Mouse (Mus musculus): ENCODE measurements around the gene Psma3. TPM values are rescaled to one million over a fixed set of nuclear protein-coding genes. Genes with fewer than 3 reads are reported as not detected.
A peak's percentile ranks its signal among the peaks of the same experiment; 100 is the strongest.

Psma3 gene
- polyA plus RNA-seq, 1 experiment from 2014 or later: 656 TPM

GRCm38 (mm10) chr12:70967581-70967980 is 6.8 kb upstream of the Psma3 start:
- Histone ChIP-seq H3K36me3 (ENCODE audit: control insufficient read depth, insufficient read depth, low read length) (peaks cover 20% of the 10 kb centered on the region), H3K4me2 (ENCODE audit: low read length) (peak overlapping the region; percentile 49), H3K9me3 (replicated peaks; ENCODE audit: control insufficient read depth, low read length) (no peaks in the 10 kb centered on the region), H3K27ac (ENCODE audit: low read depth, low read length) (peak overlapping the region; percentile 90), H3K4me1 (ENCODE audit: control insufficient read depth, insufficient read depth, low read length) (no peaks in the 10 kb centered on the region), H3K9ac (ENCODE audit: low read length) (peak overlapping the region; percentile 71), H3K4me3 (ENCODE audit: low read depth, low read length) (peak overlapping the region; percentile 53), H3K27me3 (replicated peaks; ENCODE audit: control insufficient read depth, insufficient read depth, low read length) (no peaks in the 10 kb centered on the region)
- ATAC-seq (no peak), DNase-seq (ENCODE audit: low spot score) (no peak)
- 44% methylated on average over 8 of the region's 8 CpGs for whole genome bisulfite sequencing

DNA sequence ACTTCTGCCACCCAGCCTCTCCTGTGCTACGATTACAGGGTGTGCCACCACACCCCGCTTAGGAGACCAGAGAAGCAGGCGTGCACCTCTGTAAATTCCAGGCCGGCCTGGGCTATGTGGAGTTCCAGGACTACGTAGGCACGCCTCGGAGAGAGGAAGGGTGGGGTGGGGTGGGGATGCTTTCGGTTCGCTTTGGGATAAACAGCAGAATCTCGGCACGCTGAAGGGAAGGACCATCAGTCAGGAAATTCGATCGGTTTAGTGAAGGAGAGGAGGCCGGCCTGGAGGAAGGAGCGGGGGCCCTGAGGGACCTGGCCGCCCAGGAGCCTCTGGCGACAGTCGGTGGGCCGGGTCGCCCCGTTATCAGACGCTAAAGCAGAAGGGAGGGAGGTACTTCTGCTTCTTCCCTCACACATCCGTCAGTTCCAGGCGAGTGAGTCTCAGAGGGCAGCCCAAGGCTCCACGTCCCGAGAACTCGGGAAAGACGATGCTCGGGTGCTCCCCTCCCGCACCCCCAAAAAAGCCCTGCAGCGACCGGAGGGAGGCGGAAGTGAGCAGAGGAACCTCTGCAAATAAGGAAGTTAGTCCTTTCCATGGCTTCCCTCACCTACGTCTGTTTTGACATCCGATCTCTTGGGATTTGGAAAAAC is 6.2 kb upstream of the Psma3 start:
- WGBS: under 1% methylated on average over 35 of the region's 35 CpGs
- Histone ChIP-seq H3K4me2 (ENCODE audit: low read length) (peak overlapping the region; percentile 49), H3K36me3 (ENCODE audit: control insufficient read depth, insufficient read depth, low read length) (peaks cover 15% of the 10 kb centered on the region), H3K4me1 (ENCODE audit: control insufficient read depth, insufficient read depth, low read length) (no peaks in the 10 kb centered on the region), H3K9ac (ENCODE audit: low read length) (peak overlapping the region; percentile 71), H3K27ac (ENCODE audit: low read depth, low read length) (peak overlapping the region; percentile 90), H3K27me3 (replicated peaks; ENCODE audit: control insufficient read depth, insufficient read depth, low read length) (no peaks in the 10 kb centered on the region), H3K9me3 (replicated peaks; ENCODE audit: control insufficient read depth, low read length) (no peaks in the 10 kb centered on the region), H3K4me3 (ENCODE audit: low read depth, low read length) (peak overlapping the region; percentile 53)
- ATAC-seq: peak; percentile 84
- peak; percentile 87 for DNase-seq (ENCODE audit: low spot score)

GRCm38 (mm10) chr12:70968791-70969307 is 5.6 kb upstream of the Psma3 start:
- WGBS: under 1% methylated on average over 15 of the region's 15 CpGs
- Histone ChIP-seq H3K9me3 (replicated peaks; ENCODE audit: control insufficient read depth, low read length) (no peaks in the 10 kb centered on the region), H3K27me3 (replicated peaks; ENCODE audit: control insufficient read depth, insufficient read depth, low read length) (no peaks in the 10 kb centered on the region), H3K9ac (ENCODE audit: low read length) (peak overlapping the region; percentile 71), H3K4me2 (ENCODE audit: low read length) (peak overlapping the region; percentile 49), H3K4me3 (ENCODE audit: low read depth, low read length) (peak overlapping the region; percentile 53), H3K4me1 (ENCODE audit: control insufficient read depth, insufficient read depth, low read length) (no peaks in the 10 kb centered on the region), H3K27ac (ENCODE audit: low read depth, low read length) (peak overlapping the region; percentile 90), H3K36me3 (ENCODE audit: control insufficient read depth, insufficient read depth, low read length) (peaks cover 9% of the 10 kb centered on the region; the same call in 1 of the 2 replicates)
- DNase-seq (ENCODE audit: low spot score) (peak; percentile 94), ATAC-seq (peak; percentile 74)

- Histone ChIP-seq H3K4me2 (ENCODE audit: low read length) (peak overlapping the region; percentile 36), H3K36me3 (ENCODE audit: control insufficient read depth, insufficient read depth, low read length) (0 out of 2 replicates have a peak, but pooled peaks cover 3% of the 10 kb centered on the region), H3K27ac (ENCODE audit: low read depth, low read length) (peak overlapping the region; percentile 6; the same call in 1 of the 2 replicates), H3K4me1 (ENCODE audit: control insufficient read depth, insufficient read depth, low read length) (no peaks in the 10 kb centered on the region), H3K4me3 (ENCODE audit: low read depth, low read length) (peak overlapping the region; percentile 53), H3K9me3 (replicated peaks; ENCODE audit: control insufficient read depth, low read length) (no peaks in the 10 kb centered on the region), H3K9ac (ENCODE audit: low read length) (no peak overlapping the region), H3K27me3 (replicated peaks; ENCODE audit: control insufficient read depth, insufficient read depth, low read length) (no peaks in the 10 kb centered on the region)
- WGBS: 4% methylated on average over 17 of the region's 17 CpGs
- ATAC-seq (peak; percentile 4; the same call in 1 of the 2 replicates), DNase-seq (ENCODE audit: low spot score) (peak; percentile 89)
These were observed 4.8 kb upstream of the Psma3 start for GRCm38 (mm10) chr12:70969485-70970184.

DNA sequence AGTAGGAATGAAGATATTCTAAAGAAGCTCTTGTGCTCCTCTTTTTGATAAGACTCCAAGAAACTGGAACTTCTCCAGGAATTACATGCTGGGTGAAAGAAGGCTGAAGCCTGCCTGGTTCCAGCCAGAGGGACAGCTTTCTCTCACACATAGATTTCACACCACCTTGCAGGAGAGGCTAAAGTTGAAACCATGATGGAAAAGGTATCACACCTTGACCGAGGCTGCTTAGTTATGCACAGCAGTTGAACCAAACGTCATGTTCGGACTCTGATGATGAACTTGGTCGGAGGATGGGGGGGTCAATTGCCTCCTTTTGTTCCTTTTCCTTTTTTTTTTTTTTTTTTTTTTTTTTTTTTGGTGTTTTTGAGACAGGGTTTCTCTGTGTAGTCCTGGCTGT is 590 bp upstream of the Psma3 start:
- Histone ChIP-seq H3K27ac (ENCODE audit: low read depth, low read length) (no peak overlapping the region), H3K36me3 (ENCODE audit: control insufficient read depth, insufficient read depth, low read length) (peaks cover 5% of the 10 kb centered on the region; the same call in 1 of the 2 replicates), H3K4me1 (ENCODE audit: control insufficient read depth, insufficient read depth, low read length) (peaks cover 8% of the 10 kb centered on the region), H3K27me3 (replicated peaks; ENCODE audit: control insufficient read depth, insufficient read depth, low read length) (no peaks in the 10 kb centered on the region), H3K9ac (ENCODE audit: low read length) (no peak overlapping the region), H3K4me2 (ENCODE audit: low read length) (peak overlapping the region; percentile 43; the same call in 1 of the 2 replicates), H3K4me3 (ENCODE audit: low read depth, low read length) (peak overlapping the region; percentile 93; the same call in 1 of the 2 replicates), H3K9me3 (replicated peaks; ENCODE audit: control insufficient read depth, low read length) (no peaks in the 10 kb centered on the region)
- ATAC-seq: no peak
- DNase-seq (ENCODE audit: low spot score): no peak
- WGBS: 88% methylated on average over 4 of the region's 4 CpGs

DNA sequence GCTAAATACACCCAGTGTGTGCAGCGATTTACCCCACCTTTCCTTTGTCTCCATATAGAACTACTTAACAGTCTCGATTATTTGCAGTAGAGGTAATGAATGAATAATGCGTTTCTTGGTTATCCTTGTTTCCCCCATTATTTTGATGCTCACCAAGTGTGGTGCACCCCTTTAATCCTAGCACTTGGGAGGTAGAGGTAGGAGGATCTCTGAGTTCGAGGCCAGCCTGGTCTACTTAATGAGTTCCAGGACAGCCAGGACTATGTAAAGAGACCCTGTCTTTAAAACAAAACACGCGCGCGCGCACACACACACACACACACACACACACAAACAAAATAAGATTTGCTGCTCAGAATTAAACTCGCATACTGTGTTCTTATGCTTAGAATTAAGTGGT is 985 bp downstream of the Psma3 start:
- no peak for DNase-seq (ENCODE audit: low spot score)
- no peaks in the 10 kb centered on the region for H3K27me3 ChIP-seq (replicated peaks; ENCODE audit: control insufficient read depth, insufficient read depth, low read length)
- no peak for ATAC-seq
- H3K4me2 ChIP-seq (ENCODE audit: low read length): peak overlapping the region; percentile 72
- H3K27ac ChIP-seq (ENCODE audit: low read depth, low read length): peak overlapping the region; percentile 93; the same call in 1 of the 2 replicates
- no peaks in the 10 kb centered on the region for H3K9me3 ChIP-seq (replicated peaks; ENCODE audit: control insufficient read depth, low read length)
- peak overlapping the region; percentile 98 for H3K9ac ChIP-seq (ENCODE audit: low read length)
- H3K36me3 ChIP-seq (ENCODE audit: control insufficient read depth, insufficient read depth, low read length): peaks cover 11% of the 10 kb centered on the region; the same call in 1 of the 2 replicates
- H3K4me1 ChIP-seq (ENCODE audit: control insufficient read depth, insufficient read depth, low read length): peaks cover 8% of the 10 kb centered on the region
- peak overlapping the region; percentile 93 for H3K4me3 ChIP-seq (ENCODE audit: low read depth, low read length)
- 28% methylated on average over 10 of the region's 10 CpGs for WGBS

DNA sequence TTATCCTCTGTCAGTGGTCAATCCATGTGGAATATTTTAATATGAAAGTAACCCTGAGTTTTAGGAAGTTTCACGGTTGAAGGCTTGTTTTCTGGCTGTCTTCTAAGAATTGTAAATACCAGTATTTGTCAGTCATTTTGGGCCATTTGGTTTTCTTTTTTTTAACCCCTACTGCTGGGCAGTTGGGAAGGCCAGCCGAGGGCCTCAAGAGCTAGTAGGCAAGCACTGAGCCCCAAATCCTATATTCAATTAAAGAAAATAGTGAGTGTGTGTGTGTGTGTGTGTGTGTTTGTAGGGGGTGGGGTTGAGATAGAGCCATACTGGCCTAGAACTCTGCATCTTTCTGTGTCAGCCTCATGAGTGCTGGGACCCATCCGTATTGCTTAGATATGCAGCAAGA is 1.5 kb downstream of the Psma3 start:
- Histone ChIP-seq H3K9me3 (replicated peaks; ENCODE audit: control insufficient read depth, low read length) (no peaks in the 10 kb centered on the region), H3K27ac (ENCODE audit: low read depth, low read length) (no peak overlapping the region), H3K4me2 (ENCODE audit: low read length) (peak overlapping the region; percentile 72), H3K4me3 (ENCODE audit: low read depth, low read length) (peak overlapping the region; percentile 93), H3K4me1 (ENCODE audit: control insufficient read depth, insufficient read depth, low read length) (peaks cover 8% of the 10 kb centered on the region), H3K36me3 (ENCODE audit: control insufficient read depth, insufficient read depth, low read length) (peaks cover 11% of the 10 kb centered on the region; the same call in 1 of the 2 replicates), H3K9ac (ENCODE audit: low read length) (peak overlapping the region; percentile 98; the same call in 1 of the 2 replicates), H3K27me3 (replicated peaks; ENCODE audit: control insufficient read depth, insufficient read depth, low read length) (no peaks in the 10 kb centered on the region)
- no peak for ATAC-seq
- WGBS: 73% methylated on average over 3 of the region's 3 CpGs
- DNase-seq (ENCODE audit: low spot score): no peak

DNA sequence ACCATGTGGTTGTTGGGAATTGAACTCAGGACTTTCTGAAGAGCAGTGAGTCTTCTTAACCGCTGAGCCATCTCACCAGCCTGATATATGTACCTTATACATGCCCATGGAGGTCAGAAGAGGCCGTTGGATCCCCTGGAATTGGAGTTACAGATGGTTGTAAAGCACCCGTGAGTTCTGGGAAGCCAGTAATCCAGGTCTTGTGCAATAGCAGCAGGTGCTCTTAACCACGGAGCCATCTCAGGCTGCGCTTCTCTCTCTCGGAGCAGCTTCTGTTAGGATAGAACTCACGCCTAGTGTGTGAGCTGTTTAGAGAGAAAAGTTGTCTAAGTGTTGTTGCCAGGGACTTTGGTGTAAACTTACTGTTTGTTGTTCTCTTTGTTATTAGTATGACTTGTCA is 3.9 kb downstream of the Psma3 start:
- no peak overlapping the region for H3K9ac ChIP-seq (ENCODE audit: low read length)
- no peaks in the 10 kb centered on the region for H3K9me3 ChIP-seq (replicated peaks; ENCODE audit: control insufficient read depth, low read length)
- peaks cover 29% of the 10 kb centered on the region for H3K36me3 ChIP-seq (ENCODE audit: control insufficient read depth, insufficient read depth, low read length)
- no peak for ATAC-seq
- no peak for DNase-seq (ENCODE audit: low spot score)
- H3K4me1 ChIP-seq (ENCODE audit: control insufficient read depth, insufficient read depth, low read length): peaks cover 8% of the 10 kb centered on the region
- no peak overlapping the region for H3K4me2 ChIP-seq (ENCODE audit: low read length)
- no peaks in the 10 kb centered on the region for H3K27me3 ChIP-seq (replicated peaks; ENCODE audit: control insufficient read depth, insufficient read depth, low read length)
- WGBS: 94% methylated on average over 7 of the region's 7 CpGs
- no peak overlapping the region for H3K27ac ChIP-seq (ENCODE audit: low read depth, low read length)
- H3K4me3 ChIP-seq (ENCODE audit: low read depth, low read length): no peak overlapping the region
